Mouse (Mus musculus) 3134 (cell line): ENCODE results near the gene Nr1d1.

ENCODE experiments used
- DNase-seq: peaks from one replicate; pipeline ENCODE4 v3.0.0-alpha.2; 2011; ENCODE audit warnings: low spot score; ENCODE audit not compliant: insufficient read length; ENCODE audit errors: extremely low read depth

The Nr1d1 gene

DNA sequence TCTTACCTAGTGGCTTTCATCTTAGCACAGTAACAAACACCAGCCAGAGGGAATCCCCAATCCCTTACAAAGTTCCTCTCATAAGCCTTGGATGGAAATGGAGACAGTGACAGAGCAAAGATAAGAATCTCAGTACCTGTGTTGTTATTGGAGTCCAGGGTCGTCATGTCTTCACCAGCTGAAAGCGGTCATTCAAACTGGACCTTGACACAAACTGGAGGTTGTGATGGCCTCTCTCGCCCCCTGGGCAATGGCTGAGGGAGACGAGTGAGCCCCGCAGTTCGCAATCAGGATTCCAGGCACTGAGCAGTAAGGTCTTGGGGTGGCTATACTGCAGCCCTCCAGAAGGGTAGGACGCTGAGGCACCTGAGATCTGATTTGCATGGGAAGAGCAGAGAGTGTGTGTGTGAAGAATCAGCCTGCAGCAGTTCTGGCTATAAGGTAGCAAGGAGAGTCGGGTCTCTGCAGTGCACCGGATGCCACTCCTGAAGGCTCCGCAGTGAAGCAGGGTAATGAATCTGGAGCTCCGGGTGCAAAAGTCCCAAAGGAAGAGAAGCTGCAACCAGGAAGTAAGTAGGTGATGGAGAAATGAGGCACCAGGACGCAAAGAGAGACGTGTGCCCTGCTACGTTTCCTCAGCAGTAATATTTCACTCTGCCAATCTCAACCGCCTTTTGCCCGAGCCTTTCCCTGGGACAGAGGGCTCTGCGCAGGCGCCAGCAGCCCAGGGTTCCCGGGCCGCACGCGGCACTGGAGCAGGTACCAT is at the start of gene Nr1d1:
Gene Nr1d1 (minus strand): TSS at position 752 of the 766 bp plus-strand sequence.
- no peak for DNase-seq

DNA sequence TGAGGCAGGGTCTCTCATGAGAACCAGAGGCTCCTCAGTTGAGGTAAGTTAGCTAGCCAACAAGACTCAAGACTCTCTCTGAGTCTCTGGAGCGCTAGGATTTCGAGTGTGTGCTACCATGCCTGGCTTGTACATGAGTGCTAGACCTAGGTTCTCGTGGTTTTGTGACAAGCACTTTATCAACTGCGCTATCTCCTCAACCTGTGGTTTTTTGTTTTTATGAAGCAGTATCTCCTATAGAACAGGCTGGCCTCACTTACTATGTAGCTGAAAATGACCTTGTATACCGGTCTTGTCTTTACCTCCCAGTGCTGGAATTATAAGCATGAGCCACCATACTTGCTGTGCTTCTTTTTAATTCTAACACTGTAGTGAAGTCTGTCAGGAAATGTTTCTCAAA is 45.8 kb upstream of the Nr1d1 start:
- DNase-seq = no peak

DNA sequence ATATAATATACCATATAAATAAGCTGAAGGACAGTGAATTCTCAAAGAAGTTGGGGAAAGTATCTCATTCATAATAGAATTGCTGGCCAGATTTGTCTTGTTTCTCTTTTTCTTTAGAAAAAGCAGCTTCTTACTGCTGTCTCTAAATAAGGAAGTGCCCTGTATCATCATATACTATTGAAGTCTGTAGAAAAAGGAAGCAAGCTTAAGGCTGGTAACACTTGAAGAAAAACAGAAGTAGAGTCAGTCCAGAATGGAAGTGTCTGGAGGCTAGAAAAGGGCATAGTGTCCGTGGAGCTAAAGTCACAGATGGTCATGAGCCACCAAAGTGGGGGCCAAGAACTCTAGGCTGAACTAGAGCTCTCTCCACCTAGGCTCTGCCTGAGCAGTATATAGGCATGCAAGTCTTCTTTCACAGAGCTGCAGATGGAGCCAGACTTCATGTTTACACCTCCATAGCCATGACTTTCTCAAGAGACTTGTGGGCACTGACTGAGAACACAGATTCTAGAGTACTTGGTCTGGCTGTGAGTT is 41.6 kb upstream of the Nr1d1 start:
- no peak for DNase-seq

DNA sequence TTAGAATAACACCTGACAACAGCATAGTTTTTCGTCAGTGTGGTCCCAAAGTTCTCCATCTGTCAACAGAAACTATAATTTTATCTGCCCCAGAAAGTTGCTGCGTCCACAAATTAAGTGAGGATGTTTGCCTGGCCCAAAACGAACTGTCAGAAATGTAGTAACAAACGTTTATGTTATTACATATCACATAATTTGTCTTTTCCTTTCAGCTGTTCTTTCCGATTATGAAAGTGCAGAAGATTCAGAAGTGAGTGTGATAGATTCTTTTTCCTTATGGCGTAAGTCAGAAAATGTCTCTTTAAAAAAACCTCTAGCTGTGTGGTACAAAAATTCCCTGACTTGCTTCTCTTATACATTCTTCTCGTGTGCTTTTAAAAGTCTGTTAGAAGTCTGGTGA is 35.6 kb upstream of the Nr1d1 start:
- no peak for DNase-seq

DNA sequence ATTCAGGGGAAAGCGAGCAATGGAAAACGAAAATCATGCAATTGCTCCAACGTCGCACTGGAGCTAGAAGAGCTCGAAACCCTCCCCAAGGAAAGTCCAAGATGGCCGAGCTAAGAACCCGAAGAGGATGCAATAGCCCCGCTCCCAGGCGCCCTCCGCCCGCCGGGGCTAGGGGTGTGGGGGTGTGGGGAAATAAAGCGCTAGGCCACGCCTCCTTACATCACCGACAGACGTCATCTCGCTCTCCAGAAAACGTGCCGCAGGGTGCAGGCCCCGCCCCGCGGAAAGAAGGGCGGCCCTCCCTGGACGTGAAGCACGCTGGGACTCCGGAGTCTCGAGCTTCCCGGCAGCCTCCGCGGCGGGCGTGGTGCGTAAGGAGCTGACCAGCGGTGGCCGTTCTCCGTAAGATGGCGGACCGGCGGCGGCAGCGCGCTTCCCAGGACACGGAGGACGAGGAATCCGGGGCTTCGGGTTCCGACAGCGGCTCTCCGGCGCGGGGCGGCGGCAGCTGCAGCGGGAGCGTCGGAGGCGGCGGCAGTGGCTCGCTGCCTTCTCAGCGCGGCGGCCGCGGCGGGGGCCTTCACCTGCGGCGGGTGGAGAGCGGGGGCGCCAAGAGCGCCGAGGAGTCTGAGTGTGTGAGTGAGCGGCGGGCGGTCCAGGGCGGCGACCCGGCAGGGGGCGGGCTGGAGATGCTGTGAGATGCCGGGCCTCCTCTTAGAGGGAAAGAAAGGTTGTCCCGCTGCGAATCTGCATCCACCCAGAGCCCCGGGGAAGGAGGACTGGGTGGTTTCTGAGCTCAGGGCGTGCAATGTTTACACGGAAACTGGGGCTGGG is 34.5 kb upstream of the Nr1d1 start:
- peak; percentile 98 for DNase-seq

GRCm38 (mm10) chr11:98808417-98808816 is 33.3 kb upstream of the Nr1d1 start:
- DNase-seq = no peak

DNA sequence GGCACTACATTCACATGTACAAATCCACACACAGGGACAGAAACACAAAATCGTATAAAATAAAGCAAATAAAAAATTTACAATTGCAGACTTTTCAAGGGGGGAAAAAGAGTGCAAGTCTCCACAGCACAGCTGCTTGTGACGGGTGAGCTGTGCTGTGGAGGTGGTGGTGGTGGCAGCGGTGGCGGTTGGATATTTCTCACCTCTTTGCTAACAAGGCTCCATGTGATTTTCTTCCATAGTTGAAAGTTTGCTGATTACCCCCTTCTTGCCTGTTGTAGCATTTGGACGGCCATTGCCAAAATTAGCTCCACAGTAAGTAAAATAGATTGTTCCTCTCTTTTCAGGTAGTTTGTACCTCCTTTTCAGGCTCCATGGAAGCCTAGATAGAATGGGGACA is 29.5 kb upstream of the Nr1d1 start, which contains the start of gene Casc3:
Gene Casc3 (plus strand): TSS at position 301 of the 400 bp plus-strand sequence.
- no peak for DNase-seq

- DNase-seq = no peak
Observed at GRCm38 (mm10) chr11:98797909-98798308, 22.8 kb upstream of the Nr1d1 start.

- DNase-seq = no peak
Observed at GRCm38 (mm10) chr11:98797306-98797705, 22.2 kb upstream of the Nr1d1 start.

- DNase-seq = peak; percentile 65
Observed at GRCm38 (mm10) chr11:98796515-98797216, 21.5 kb upstream of the Nr1d1 start.

DNA sequence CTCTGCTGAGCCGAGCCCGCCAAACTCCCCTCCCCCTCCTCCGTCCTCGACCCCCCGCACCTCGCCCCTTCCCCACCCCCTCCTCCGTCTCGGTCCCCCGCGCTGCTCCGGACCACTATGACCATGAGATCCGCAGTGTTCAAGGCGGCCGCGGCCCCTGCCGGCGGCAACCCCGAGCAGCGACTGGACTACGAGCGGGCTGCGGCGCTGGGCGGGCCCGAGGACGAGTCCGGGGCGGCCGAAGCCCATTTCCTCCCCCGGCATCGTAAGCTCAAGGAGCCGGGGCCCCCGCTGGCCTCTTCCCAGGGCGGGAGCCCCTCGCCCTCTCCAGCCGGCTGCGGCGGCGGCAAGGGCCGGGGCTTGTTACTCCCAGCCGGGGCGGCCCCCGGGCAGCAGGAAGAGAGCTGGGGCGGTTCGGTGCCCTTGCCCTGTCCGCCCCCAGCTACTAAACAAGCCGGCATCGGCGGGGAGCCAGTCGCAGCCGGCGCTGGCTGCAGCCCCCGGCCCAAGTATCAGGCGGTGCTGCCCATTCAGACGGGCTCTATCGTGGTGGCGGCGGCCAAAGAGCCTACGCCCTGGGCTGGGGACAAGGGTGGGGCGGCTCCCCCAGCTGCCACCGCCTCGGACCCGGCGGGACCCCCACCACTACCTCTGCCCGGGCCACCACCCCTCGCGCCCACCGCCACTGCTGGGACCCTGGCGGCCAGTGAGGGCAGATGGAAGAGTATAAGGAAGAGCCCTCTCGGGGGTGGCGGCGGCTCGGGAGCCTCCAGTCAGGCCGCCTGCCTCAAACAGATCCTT is 20.8 kb upstream of the Nr1d1 start:
- peak; percentile 71 for DNase-seq

- DNase-seq = peak; percentile 86
Observed at GRCm38 (mm10) chr11:98795015-98795713, 20.0 kb upstream of the Nr1d1 start, which contains the start of gene Msl1. Gene Msl1 (plus strand): TSS chr11:98795516.

DNA sequence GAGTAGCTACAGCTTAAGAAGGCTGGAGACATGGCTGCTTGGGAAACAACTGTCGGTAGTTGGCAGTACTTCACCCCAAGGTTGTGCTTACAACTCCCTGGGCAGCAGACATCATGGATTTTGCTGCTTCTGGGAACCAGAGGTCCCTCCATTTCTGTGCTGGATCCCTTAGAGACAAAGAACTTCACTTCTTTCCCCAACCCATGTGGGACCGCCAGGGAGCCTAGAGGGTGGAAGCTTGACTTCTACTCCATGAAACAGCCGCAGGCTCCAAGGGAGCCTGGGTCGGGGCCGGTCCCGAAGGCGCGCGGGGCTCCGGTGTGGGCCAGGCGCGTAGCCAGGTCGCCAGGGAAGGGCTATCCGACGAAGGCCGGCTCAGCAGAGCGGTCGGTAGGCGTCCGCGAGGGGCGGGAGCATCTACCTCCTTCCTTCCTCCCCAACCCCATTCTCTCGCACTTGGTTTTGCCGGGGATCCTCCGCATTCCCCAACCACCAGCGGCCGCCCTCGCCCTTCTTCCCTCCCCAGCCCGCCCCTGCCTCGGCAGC is 19.4 kb upstream of the Nr1d1 start:
- DNase-seq = peak; percentile 88

- no peak for DNase-seq
Observed at GRCm38 (mm10) chr11:98792081-98792480, 16.9 kb upstream of the Nr1d1 start.

DNA sequence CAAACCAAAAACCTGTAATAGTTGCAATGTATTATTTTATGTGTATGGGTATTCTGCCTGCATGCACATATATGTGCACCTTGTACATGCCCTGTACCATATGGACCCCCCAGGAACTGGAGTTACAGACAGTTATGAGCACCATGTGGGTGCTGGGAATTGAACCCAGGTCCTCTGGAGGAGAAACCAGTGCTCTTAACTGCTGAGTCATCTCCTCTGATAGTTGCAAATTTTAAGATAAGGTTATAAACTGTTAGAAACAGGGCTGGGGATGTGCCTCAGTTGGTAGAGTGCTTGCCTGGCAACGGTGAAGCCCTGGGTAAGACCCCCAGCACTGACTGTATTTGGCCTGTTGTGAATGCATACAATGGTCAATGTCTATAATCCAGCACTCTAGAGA is 16.3 kb upstream of the Nr1d1 start:
- DNase-seq = no peak

GRCm38 (mm10) chr11:98790631-98791205 is 15.6 kb upstream of the Nr1d1 start:
- DNase-seq = no peak

DNA sequence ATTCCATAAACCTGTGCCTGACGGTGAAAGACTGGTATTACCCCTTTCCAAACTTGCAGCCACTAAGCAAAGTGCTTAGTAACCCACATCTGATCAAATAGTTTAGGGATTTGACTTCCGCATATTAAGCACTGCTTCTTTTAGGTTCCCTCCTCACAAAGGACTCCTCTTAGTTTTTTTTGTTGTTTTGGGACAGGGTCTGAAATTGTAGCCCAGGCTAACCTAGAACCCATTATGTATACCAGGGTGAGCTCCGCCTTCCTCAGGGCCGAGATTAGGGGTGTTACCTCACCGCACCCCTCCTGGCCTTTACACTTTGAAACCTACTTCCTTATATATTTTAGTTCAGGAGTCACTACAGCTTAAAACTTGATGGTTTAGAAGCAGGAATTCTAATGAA is 14.7 kb upstream of the Nr1d1 start:
- no peak for DNase-seq

DNA sequence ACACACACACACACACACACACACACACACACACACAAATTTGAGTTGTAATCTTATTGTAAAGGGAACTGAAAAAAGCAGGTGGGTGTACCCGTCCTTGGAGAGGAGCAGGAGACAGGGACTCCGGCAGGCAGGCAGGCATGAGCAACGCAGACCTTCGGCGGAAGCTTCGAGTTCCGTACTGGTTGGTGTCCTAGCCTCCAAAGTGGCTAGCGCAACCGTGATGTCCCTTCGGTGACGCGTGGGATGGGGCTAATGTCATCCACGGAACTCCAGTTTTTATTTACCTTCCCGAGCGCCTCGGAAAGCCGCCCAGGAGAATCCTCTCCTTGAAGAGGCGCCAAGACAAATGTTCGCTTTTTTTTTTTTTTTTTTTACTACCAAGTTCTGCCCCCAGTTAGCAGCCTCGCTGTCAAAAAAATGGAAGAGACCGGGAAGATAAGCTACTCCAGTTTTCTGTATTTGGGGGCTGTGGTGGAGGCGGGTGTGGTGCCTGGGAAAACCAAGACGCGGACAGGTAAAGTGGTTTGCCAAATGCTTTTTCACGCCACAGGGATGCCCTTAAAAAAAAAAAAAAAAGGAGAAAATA is 14.2 kb upstream of the Nr1d1 start:
- no peak for DNase-seq
